Mouse (Mus musculus): ENCODE data around the gene Col20a1. TPM values are rescaled to one million over a fixed set of nuclear protein-coding genes. Genes with fewer than 3 reads are reported as not detected.

The Col20a1 gene
- polyA plus RNA-seq, 1 experiment from 2014 or later: 0.08 TPM

GRCm38 (mm10) chr2:181043437-181043836, 57.1 kb downstream of the Col20a1 start, which contains the start of gene Chrna4:
TSS of gene Chrna4 (minus strand) at chr2:181043546.
- Histone ChIP-seq H3K9me3 (no peaks in the 10 kb centered on the region), H3K9ac (replicated peaks) (no peak within 1 kb of the TSS), H3K27ac (replicated peaks) (peak within 1 kb of the TSS; percentile 24; the same call in 1 of the 2 replicates), H3K4me3 (no peak within 1 kb of the TSS), H3K4me1 (peaks cover 36% of the 10 kb centered on the region), H3K27me3 (peaks cover 22% of the 10 kb centered on the region; the same call in 1 of the 2 replicates), H3K4me2 (replicated peaks) (no peak within 1 kb of the TSS), H3K36me3 (no peaks in the 10 kb centered on the region)
- ATAC-seq (replicated peaks): no peak
- WGBS: 27% methylated on average over 3 of the region's 3 CpGs

GRCm38 (mm10) chr2:181044001-181044400, 57.7 kb downstream of the Col20a1 start:
- Histone ChIP-seq H3K9me3 (no peaks in the 10 kb centered on the region), H3K4me1 (peaks cover 32% of the 10 kb centered on the region), H3K9ac (replicated peaks) (no peak overlapping the region), H3K27ac (replicated peaks) (no peak overlapping the region), H3K4me2 (replicated peaks) (no peak overlapping the region), H3K36me3 (no peaks in the 10 kb centered on the region), H3K4me3 (no peak overlapping the region), H3K27me3 (peaks cover 19% of the 10 kb centered on the region; the same call in 1 of the 2 replicates)
- no peak for ATAC-seq (replicated peaks)
- WGBS: 8% methylated on average over 3 of the region's 3 CpGs

GRCm38 (mm10) chr2:181048252-181048945, 62.1 kb downstream of the Col20a1 start:
- Histone ChIP-seq H3K27me3 (no peaks in the 10 kb centered on the region), H3K27ac (replicated peaks) (no peak overlapping the region), H3K4me2 (replicated peaks) (no peak overlapping the region), H3K9ac (replicated peaks) (no peak overlapping the region), H3K4me1 (peaks cover 7% of the 10 kb centered on the region), H3K4me3 (no peak overlapping the region), H3K36me3 (no peaks in the 10 kb centered on the region), H3K9me3 (no peaks in the 10 kb centered on the region)
- no peak for ATAC-seq (replicated peaks)
- 43% methylated on average over 7 of the region's 7 CpGs for WGBS

DNA sequence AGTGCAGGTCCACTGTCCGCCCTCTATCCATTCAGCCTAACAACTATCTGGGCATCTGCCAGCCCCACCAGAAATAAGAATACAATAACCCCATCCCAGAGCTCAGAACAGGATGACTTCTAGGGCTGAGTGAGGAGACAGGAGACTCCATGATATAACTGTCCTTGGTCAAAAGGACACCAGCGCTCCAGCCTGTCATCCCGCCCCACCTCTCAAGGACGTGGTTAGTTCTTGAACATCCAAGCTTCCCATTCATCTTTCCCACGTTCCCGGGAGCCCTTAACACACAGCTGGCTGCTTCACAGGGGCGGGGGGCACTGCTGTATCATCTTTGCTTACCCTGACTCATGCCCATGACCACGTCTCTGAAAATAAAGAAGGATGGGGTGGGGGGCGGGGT, 62.7 kb downstream of the Col20a1 start:
- Histone ChIP-seq H3K4me1 (peaks cover 2% of the 10 kb centered on the region), H3K27me3 (no peaks in the 10 kb centered on the region), H3K4me2 (replicated peaks) (no peak overlapping the region), H3K36me3 (no peaks in the 10 kb centered on the region), H3K9ac (replicated peaks) (no peak overlapping the region), H3K4me3 (no peak overlapping the region), H3K27ac (replicated peaks) (no peak overlapping the region), H3K9me3 (no peaks in the 10 kb centered on the region)
- WGBS: 84% methylated on average over 9 of the region's 9 CpGs
- ATAC-seq (replicated peaks): no peak

- H3K4me1 ChIP-seq: peaks cover 5% of the 10 kb centered on the region; the same call in 1 of the 2 replicates
- no peak for ATAC-seq (replicated peaks)
- 69% methylated on average over 1 of the region's 1 CpGs for WGBS
- H3K27ac ChIP-seq (replicated peaks): no peak overlapping the region
- H3K9ac ChIP-seq (replicated peaks): no peak overlapping the region
- H3K9me3 ChIP-seq: no peaks in the 10 kb centered on the region
- no peaks in the 10 kb centered on the region for H3K36me3 ChIP-seq
- no peak overlapping the region for H3K4me2 ChIP-seq (replicated peaks)
- H3K27me3 ChIP-seq: no peaks in the 10 kb centered on the region
- H3K4me3 ChIP-seq: no peak overlapping the region
These were observed 65.8 kb downstream of the Col20a1 start for GRCm38 (mm10) chr2:181052171-181052570.

DNA sequence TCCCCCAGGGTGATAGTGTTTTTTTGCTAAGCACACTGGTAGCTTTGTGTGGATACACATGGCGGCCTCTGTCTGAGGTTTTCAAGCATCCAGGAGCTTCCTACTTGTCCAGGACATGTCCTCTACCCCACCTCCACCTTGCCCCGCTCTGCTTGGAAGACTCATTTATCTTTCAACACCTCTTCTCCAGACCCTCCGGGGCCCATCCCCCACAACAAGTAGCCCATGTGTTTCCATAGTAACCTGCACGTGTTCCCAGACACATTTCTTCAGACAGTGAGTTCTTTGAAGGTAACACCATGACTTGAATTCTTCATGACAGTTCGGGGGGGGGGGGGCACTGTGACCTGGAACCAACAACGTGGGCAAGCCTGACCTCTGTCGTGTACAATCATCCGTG, 71.0 kb downstream of the Col20a1 start:
- Histone ChIP-seq H3K9me3 (no peaks in the 10 kb centered on the region), H3K4me1 (peaks cover 10% of the 10 kb centered on the region; the same call in 1 of the 2 replicates), H3K4me3 (no peak overlapping the region), H3K27ac (replicated peaks) (no peak overlapping the region), H3K4me2 (replicated peaks) (no peak overlapping the region), H3K9ac (replicated peaks) (no peak overlapping the region), H3K36me3 (no peaks in the 10 kb centered on the region), H3K27me3 (no peaks in the 10 kb centered on the region)
- no peak; the same call in 1 of the 2 replicates for ATAC-seq (replicated peaks)
- 51% methylated on average over 8 of the region's 8 CpGs for WGBS

DNA sequence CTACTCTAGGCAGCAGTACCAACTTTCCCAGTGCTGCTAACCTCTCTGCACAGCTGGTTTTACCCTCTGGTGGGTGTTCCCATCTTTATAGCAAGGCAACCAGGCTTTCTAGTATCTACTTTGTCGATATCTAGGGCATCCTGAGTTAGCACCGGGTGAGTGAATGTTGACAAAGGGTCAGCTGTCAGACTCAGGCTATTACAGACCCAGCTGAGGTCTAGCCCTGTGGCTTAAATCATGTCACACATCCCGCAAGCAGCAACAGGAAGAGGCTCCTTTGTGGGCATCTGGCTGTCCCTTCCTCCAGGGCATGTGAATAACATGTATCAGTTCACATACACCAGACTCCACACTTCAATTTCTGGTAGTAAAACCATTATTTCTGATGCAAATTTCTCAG, 71.9 kb downstream of the Col20a1 start:
- H3K4me3 ChIP-seq: no peak overlapping the region
- 71% methylated on average over 3 of the region's 3 CpGs for WGBS
- H3K9me3 ChIP-seq: no peaks in the 10 kb centered on the region
- ATAC-seq (replicated peaks): no peak
- peaks cover 10% of the 10 kb centered on the region; the same call in 1 of the 2 replicates for H3K4me1 ChIP-seq
- no peak overlapping the region for H3K27ac ChIP-seq (replicated peaks)
- H3K36me3 ChIP-seq: no peaks in the 10 kb centered on the region
- H3K4me2 ChIP-seq (replicated peaks): no peak overlapping the region
- H3K9ac ChIP-seq (replicated peaks): no peak overlapping the region
- H3K27me3 ChIP-seq: no peaks in the 10 kb centered on the region

DNA sequence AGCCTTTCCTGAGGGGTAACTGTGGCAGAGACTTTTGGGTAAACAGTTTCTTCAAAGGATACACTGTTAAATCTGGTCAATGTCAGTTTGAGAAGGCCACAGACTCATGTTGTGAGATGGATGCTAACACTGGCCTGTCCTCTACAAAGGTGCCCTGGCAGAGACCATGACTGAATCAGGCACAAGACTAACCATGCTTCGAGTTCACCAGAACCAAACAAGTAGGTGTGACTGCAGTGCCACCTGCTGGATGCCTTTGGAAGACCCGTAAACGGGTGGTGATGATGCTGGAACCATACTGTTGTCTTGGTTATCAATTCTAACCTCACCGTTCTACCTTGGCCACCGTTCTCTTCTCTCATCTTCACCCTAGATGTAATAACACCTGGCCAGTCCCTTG, 73.8 kb downstream of the Col20a1 start:
- Histone ChIP-seq H3K9me3 (no peaks in the 10 kb centered on the region), H3K27ac (replicated peaks) (no peak overlapping the region), H3K36me3 (no peaks in the 10 kb centered on the region), H3K4me1 (peaks cover 10% of the 10 kb centered on the region; the same call in 1 of the 2 replicates), H3K4me2 (replicated peaks) (no peak overlapping the region), H3K27me3 (no peaks in the 10 kb centered on the region), H3K4me3 (no peak overlapping the region), H3K9ac (replicated peaks) (no peak overlapping the region)
- peak; percentile 73 for ATAC-seq (replicated peaks)
- 11% methylated on average over 5 of the region's 5 CpGs for WGBS

- 65% methylated on average over 4 of the region's 4 CpGs for WGBS
- no peak overlapping the region for H3K27ac ChIP-seq (replicated peaks)
- no peaks in the 10 kb centered on the region for H3K27me3 ChIP-seq
- ATAC-seq (replicated peaks): no peak
- H3K36me3 ChIP-seq: no peaks in the 10 kb centered on the region
- no peaks in the 10 kb centered on the region for H3K4me1 ChIP-seq
- no peaks in the 10 kb centered on the region for H3K9me3 ChIP-seq
- H3K4me3 ChIP-seq: no peak overlapping the region
- no peak overlapping the region for H3K4me2 ChIP-seq (replicated peaks)
- no peak overlapping the region for H3K9ac ChIP-seq (replicated peaks)
These were observed 79.5 kb downstream of the Col20a1 start for GRCm38 (mm10) chr2:181065827-181066226.

Other genes starting within 250 kb of the Col20a1 start
- 0.51 and 1.1 TPM in 2 replicates for gene Bhlhe23, start 209.6 kb upstream of the Col20a1 start, polyA plus RNA-seq (2015; fragmentation: Nextera tagmentation; extraction: Ambion mirVana)
- 50.2 and 52.8 TPM in 2 replicates for gene Ythdf1, start 65.6 kb upstream of the Col20a1 start, polyA plus RNA-seq (2015; fragmentation: Nextera tagmentation; extraction: Ambion mirVana)
- gene Birc7, start 57.5 kb upstream of the Col20a1 start, polyA plus RNA-seq (2015; fragmentation: Nextera tagmentation; extraction: Ambion mirVana): 0.11 and 0.14 TPM in 2 replicates
- gene Nkain4, start 31.8 kb upstream of the Col20a1 start, polyA plus RNA-seq (2015; fragmentation: Nextera tagmentation; extraction: Ambion mirVana): 50.8 and 64.3 TPM in 2 replicates
- 103 and 106 TPM in 2 replicates for gene Arfgap1, start 19.3 kb upstream of the Col20a1 start, polyA plus RNA-seq (2015; fragmentation: Nextera tagmentation; extraction: Ambion mirVana)
- gene Chrna4, start 57.0 kb downstream of the Col20a1 start, polyA plus RNA-seq (2015; fragmentation: Nextera tagmentation; extraction: Ambion mirVana): 8.9 and 10.0 TPM in 2 replicates
- 45.2 and 46.7 TPM in 2 replicates for gene Kcnq2, start 148.8 kb downstream of the Col20a1 start, polyA plus RNA-seq (2015; fragmentation: Nextera tagmentation; extraction: Ambion mirVana)
- 5.8 and 6.3 TPM in 2 replicates for gene Eef1a2, start 170.5 kb downstream of the Col20a1 start, polyA plus RNA-seq (2015; fragmentation: Nextera tagmentation; extraction: Ambion mirVana)
- gene Ppdpf, start 200.7 kb downstream of the Col20a1 start, polyA plus RNA-seq (2015; fragmentation: Nextera tagmentation; extraction: Ambion mirVana): 512 and 520 TPM in 2 replicates
- gene Ptk6, start 216.3 kb downstream of the Col20a1 start, polyA plus RNA-seq (2015; fragmentation: Nextera tagmentation; extraction: Ambion mirVana): not detected in 2 replicates
- 0.06 TPM in 1 of 2 replicates, not detected in the other for gene Srms, start 226.7 kb downstream of the Col20a1 start, polyA plus RNA-seq (2015; fragmentation: Nextera tagmentation; extraction: Ambion mirVana)
- gene Fndc11, start 233.5 kb downstream of the Col20a1 start, polyA plus RNA-seq (2015; fragmentation: Nextera tagmentation; extraction: Ambion mirVana): not detected in 2 replicates

Measured in forebrain, embryonic 15.5 days (tissue).